Mouse (Mus musculus) heart, adult 2 months (tissue): ENCODE results near the gene Eps8l1. TPM values are rescaled to one million over a fixed set of nuclear protein-coding genes. Genes with fewer than 3 reads are reported as not detected.
"Not testable (repeated sequence)": the region's sequence is repeated elsewhere in the genome, so short reads cannot be mapped to it uniquely, and the experiment has no call there.

Experiments
- DNase-seq, 2 experiments: peaks; one replicate each; pipeline ENCODE4 v3.0.0; 2021
- H3K27ac ChIP-seq: fragments of 200-600 bp; 2 replicates; pipeline ENCODE4 v1.8.1; 2022
- H3K27me3 ChIP-seq: fragments of 200-500 bp; 2 replicates; pipeline ENCODE4 v1.6.1; 2012; ENCODE audit warnings: mild to moderate bottlenecking, low read length, inconsistent platforms, mixed read lengths; ENCODE audit not compliant: control insufficient read depth, insufficient read depth
- H3K36me3 ChIP-seq: fragments of 200-500 bp; 2 replicates; pipeline ENCODE4 v1.6.1; 2012; ENCODE audit warnings: low read length, inconsistent platforms; ENCODE audit not compliant: control insufficient read depth, insufficient read depth
- H3K4me1 ChIP-seq: fragments of 200-500 bp; 2 replicates; pipeline ENCODE4 v1.6.1; 2011; ENCODE audit warnings: low read length; ENCODE audit not compliant: control insufficient read depth, insufficient read depth
- H3K4me3 ChIP-seq: fragments of 200-600 bp; 2 replicates; pipeline ENCODE4 v1.8.1; 2022
- H3K79me2 ChIP-seq: fragments of 200-500 bp; replicated peaks from 2 replicates; pipeline ENCODE4 v1.6.1; 2012; ENCODE audit warnings: mild to moderate bottlenecking, inconsistent platforms, low read length, moderate library complexity, mixed read lengths; ENCODE audit not compliant: control insufficient read depth, insufficient read depth
- H3K9ac ChIP-seq: fragments of 200-500 bp; 2 replicates; pipeline ENCODE4 v1.6.1; 2012; ENCODE audit warnings: low read depth, mild to moderate bottlenecking, control low read depth, inconsistent platforms, low read length, mixed read lengths
- CTCF ChIP-seq: fragments of 200-600 bp; IDR thresholded peaks from 2 replicates; pipeline ENCODE4 v1.8.1; 2022; ENCODE audit warnings: antibody characterized with exemption, mild to moderate bottlenecking, moderate library complexity
- EP300 ChIP-seq: fragments of 200-500 bp; IDR thresholded peaks from 2 replicates; pipeline ENCODE4 v1.6.1; 2011; ENCODE audit warnings: low read depth, low read length, control low read depth; ENCODE audit not compliant: insufficient read depth
- POLR2A ChIP-seq: fragments of 200-500 bp; IDR thresholded peaks from 2 replicates; pipeline ENCODE4 v1.6.1; 2011; ENCODE audit warnings: mild to moderate bottlenecking, low read depth, low read length, control low read depth; ENCODE audit not compliant: insufficient read depth
- WGBS: fragments of 180-500 bp; shearing (Covaris S2); methylation state at CpG from one replicate; pipeline ENCODE4 v1.1.7; 2018; 5-methylcytosine and 5-hydroxymethylcytosine counted together
- intact Hi-C: fragments of 180-260 bp; cut with DNase I; formaldehyde crosslinking; loops from one replicate; pipeline ENCODE4 v1.15.1; 2025
- polyA plus RNA-seq: library from polyadenylated mRNA; depleted of rRNA; stranded (reverse); fragments of >200 nt; gene quantifications from 2 replicates; pipeline ENCODE4 v1.2.3, GENCODE M21; 2012
- total RNA-seq, 2 experiments: library from RNA; stranded (reverse); gene quantifications; 2 replicates each; pipeline ENCODE4 v1.2.3; 2021

Gene Eps8l1
- total and polyA plus RNA-seq, 3 experiments, result 0.74 to 3.5 (median 3.3) TPM

- peak; percentile 40 for TF ChIP-seq CTCF
- TF ChIP-seq EP300, result peak; percentile 93
- TF ChIP-seq POLR2A, result peak; percentile 94
- intact Hi-C loops, result no loop called here
- Histone ChIP-seq H3K36me3 (no peaks in the 10 kb centered on the region), H3K27me3 (no peaks in the 10 kb centered on the region), H3K79me2 (no peaks in the 10 kb centered on the region), H3K4me3 (peak overlapping the region; percentile 60), H3K4me1 (peaks cover 1% of the 10 kb centered on the region; the same call in 1 of the 2 replicates), H3K27ac (peak overlapping the region; percentile 98), H3K9ac (peak overlapping the region; percentile 91)
- WGBS, result 27% methylated on average over 32 of the region's 32 CpGs
- peak; percentile 53 to 66 for DNase-seq
Measured at GRCm38 (mm10) chr7:4521231-4522003, 60.9 kb downstream of the Eps8l1 start.

GRCm38 (mm10) chr7:4522292-4522691 lies 61.8 kb downstream of the Eps8l1 start:
- H3K36me3 ChIP-seq, result no peaks in the 10 kb centered on the region
- 39% methylated on average over 6 of the region's 6 CpGs for WGBS
- TF ChIP-seq CTCF (no peak), POLR2A (peak; percentile 97), EP300 (peak; percentile 91; the same call in 1 of the 2 replicates)
- H3K27ac ChIP-seq, result peak overlapping the region; percentile 98
- DNase-seq, result peak; percentile 50 to 73
- H3K9ac ChIP-seq, result peak overlapping the region; percentile 91
- peaks cover 3% of the 10 kb centered on the region; the same call in 1 of the 2 replicates for H3K4me1 ChIP-seq
- H3K4me3 ChIP-seq, result peak overlapping the region; percentile 60
- no peaks in the 10 kb centered on the region for H3K79me2 ChIP-seq
- intact Hi-C loops, result no loop called here
- no peaks in the 10 kb centered on the region for H3K27me3 ChIP-seq

- intact Hi-C loops, result loop anchor here (2.0 kb wide), 1 partner anchor 91 kb away; no protein-coding TSS in a partner anchor
- Histone ChIP-seq H3K9ac (peak overlapping the region; percentile 63), H3K79me2 (no peaks in the 10 kb centered on the region), H3K27me3 (no peaks in the 10 kb centered on the region), H3K27ac (peak overlapping the region; percentile 98), H3K36me3 (no peaks in the 10 kb centered on the region), H3K4me3 (peak overlapping the region; percentile 10; the same call in 1 of the 2 replicates), H3K4me1 (peaks cover 2% of the 10 kb centered on the region; the same call in 1 of the 2 replicates)
- TF ChIP-seq POLR2A (peak; percentile 47; the same call in 1 of the 2 replicates), CTCF (no peak)
- no peak for DNase-seq
- 64% methylated on average over 33 of the region's 33 CpGs for WGBS
Measured at GRCm38 (mm10) chr7:4523205-4524130, 63.0 kb downstream of the Eps8l1 start.

- H3K4me1 ChIP-seq, H3K36me3 ChIP-seq, H3K27me3 ChIP-seq, H3K79me2 ChIP-seq: not testable (repeated sequence)
- TF ChIP-seq CTCF, result peak; percentile 80
- TF ChIP-seq EP300, result 0 out of 2 replicates have a peak, but pooled peaks have one; percentile 67
- 60% methylated on average over 15 of the region's 15 CpGs for WGBS
- Histone ChIP-seq H3K27ac (peak within 1 kb of the TSS; percentile 98), H3K9ac (peak within 1 kb of the TSS; percentile 63), H3K4me3 (peak within 1 kb of the TSS; percentile 10; the same call in 1 of the 2 replicates)
- intact Hi-C loops, result loop anchor here (2.0 kb wide), 1 partner anchor 92 kb away; no protein-coding TSS in a partner anchor
- DNase-seq, result peak; percentile 59 to 61
Measured at GRCm38 (mm10) chr7:4524212-4524922, 63.9 kb downstream of the Eps8l1 start, which contains the start of gene Tnni3. Gene Tnni3 (minus strand): TSS chr7:4524229.

- no peaks in the 10 kb centered on the region for H3K79me2 ChIP-seq
- peak overlapping the region; percentile 64 for H3K27ac ChIP-seq
- DNase-seq, result peak; percentile 82 to 85
- H3K27me3 ChIP-seq, result no peaks in the 10 kb centered on the region
- H3K4me3 ChIP-seq, result peak overlapping the region; percentile 36
- 22% methylated on average over 40 of the region's 40 CpGs for whole genome bisulfite sequencing
- no peaks in the 10 kb centered on the region for H3K36me3 ChIP-seq
- peaks cover 2% of the 10 kb centered on the region; the same call in 1 of the 2 replicates for H3K4me1 ChIP-seq
- TF ChIP-seq EP300 (peak; percentile 66), POLR2A (peak; percentile 55; the same call in 1 of the 2 replicates), CTCF (peak; percentile 80)
- H3K9ac ChIP-seq, result peak overlapping the region; percentile 64
- intact Hi-C loops, result no loop called here
Measured at GRCm38 (mm10) chr7:4526341-4527301, 66.1 kb downstream of the Eps8l1 start.
